Mouse (Mus musculus) C2C12 (cell line): ENCODE measurements at regions not wholly inside any gene's neighbourhood (a gene's known extent, or its start where the extent isn't known, plus 50 kb on each side); places are given as distances from the start of the nearest gene placed in this dataset.
"Not testable (repeated sequence)": the region's sequence is repeated elsewhere in the genome, so short reads cannot be mapped to it uniquely, and the experiment has no call there.

ENCODE experiments used
- H3K27me3 ChIP-seq: one replicate; pipeline ENCODE4 v1.6.1; 2011; ENCODE audit not compliant: control insufficient read depth, insufficient read depth, insufficient read length
- H3K36me3 ChIP-seq: one replicate; pipeline ENCODE4 v1.6.1; 2011; ENCODE audit not compliant: control insufficient read depth, insufficient read depth
- H3K4me3 ChIP-seq: one replicate; pipeline ENCODE4 v1.5.1; 2011; ENCODE audit warnings: mild to moderate bottlenecking, control low read depth; ENCODE audit not compliant: poor library complexity, insufficient read depth, severe bottlenecking
- H3K79me2 ChIP-seq: one replicate; pipeline ENCODE4 v1.6.1; 2011; ENCODE audit not compliant: control insufficient read depth, insufficient read depth
- H3K79me3 ChIP-seq: one replicate; pipeline ENCODE4 v1.6.1; 2011; ENCODE audit warnings: low read depth, control low read depth
- H3ac ChIP-seq: one replicate; pipeline ENCODE3; 2011; ENCODE audit warnings: low read depth; ENCODE audit not compliant: control insufficient read depth, insufficient read length
- CEBPB ChIP-seq: IDR thresholded peaks from one replicate; pipeline ENCODE4 v1.6.1; 2011; ENCODE audit warnings: low read depth, mild to moderate bottlenecking, control low read depth, moderate library complexity
- CTCF ChIP-seq: IDR thresholded peaks from one replicate; pipeline ENCODE4 v1.5.1; 2011; ENCODE audit not compliant: control insufficient read depth, insufficient read depth, insufficient read length
- FOSL1 ChIP-seq: IDR thresholded peaks from one replicate; pipeline ENCODE4 v1.8.0; 2011; ENCODE audit warnings: mild to moderate bottlenecking, low read length; ENCODE audit not compliant: poor library complexity, insufficient read depth, severe bottlenecking
- MAX ChIP-seq: IDR thresholded peaks from one replicate; pipeline ENCODE4 v1.6.1; 2011; ENCODE audit warnings: mild to moderate bottlenecking, control low read depth
- MYOD1 ChIP-seq: IDR thresholded peaks from one replicate; pipeline ENCODE4 v1.6.1; 2011; ENCODE audit warnings: low read depth; ENCODE audit not compliant: control insufficient read depth, insufficient read length
- MYOG ChIP-seq: IDR thresholded peaks from one replicate; pipeline ENCODE4 v1.6.1; 2011; ENCODE audit not compliant: control insufficient read depth, insufficient read length; ENCODE audit errors: extremely low read depth
- USF1 ChIP-seq: IDR thresholded peaks from one replicate; pipeline ENCODE4 v1.6.1; 2011; ENCODE audit warnings: low read depth, mild to moderate bottlenecking, control low read depth, moderate library complexity

DNA sequence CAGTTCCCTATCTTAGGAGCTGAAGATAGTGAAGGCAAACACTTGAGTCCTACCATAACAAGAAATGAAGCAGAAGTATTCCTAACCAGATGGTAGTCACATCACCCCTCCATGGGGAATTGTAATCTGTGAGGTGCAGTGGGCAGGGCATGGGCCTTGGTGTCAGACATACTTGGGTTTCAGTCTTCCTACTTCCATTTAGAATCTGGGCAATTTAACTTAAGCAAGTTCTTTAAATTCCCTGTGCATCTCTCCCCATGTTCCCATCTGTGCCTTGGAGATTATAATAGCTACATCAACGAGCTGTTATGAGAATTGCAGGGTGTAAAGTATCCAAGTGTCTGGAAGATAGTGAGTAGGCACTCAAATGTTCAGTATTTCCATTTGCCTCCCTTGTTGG is 149.9 kb upstream of the Nwd2 start:
- H3K27me3 ChIP-seq = no peaks in the 10 kb centered on the region
- no peaks in the 10 kb centered on the region for H3K79me3 ChIP-seq
- TF ChIP-seq USF1 (no peak), FOSL1 (no peak), MYOG (no peak), MAX (no peak), CEBPB (no peak), CTCF (no peak), MYOD1 (no peak)
- H3K4me3 ChIP-seq = no peak overlapping the region
- no peaks in the 10 kb centered on the region for H3K36me3 ChIP-seq
- H3ac ChIP-seq = no peak overlapping the region
- no peaks in the 10 kb centered on the region for H3K79me2 ChIP-seq

- TF ChIP-seq FOSL1 = no peak
- no peak for TF ChIP-seq CEBPB
- TF ChIP-seq MYOG = no peak
- no peak for TF ChIP-seq CTCF
- no peak for TF ChIP-seq MAX
- TF ChIP-seq MYOD1 = no peak
- TF ChIP-seq USF1 = no peak
Observed at GRCm38 (mm10) chr5:63503056-63503845, 145.7 kb upstream of the Nwd2 start.

DNA sequence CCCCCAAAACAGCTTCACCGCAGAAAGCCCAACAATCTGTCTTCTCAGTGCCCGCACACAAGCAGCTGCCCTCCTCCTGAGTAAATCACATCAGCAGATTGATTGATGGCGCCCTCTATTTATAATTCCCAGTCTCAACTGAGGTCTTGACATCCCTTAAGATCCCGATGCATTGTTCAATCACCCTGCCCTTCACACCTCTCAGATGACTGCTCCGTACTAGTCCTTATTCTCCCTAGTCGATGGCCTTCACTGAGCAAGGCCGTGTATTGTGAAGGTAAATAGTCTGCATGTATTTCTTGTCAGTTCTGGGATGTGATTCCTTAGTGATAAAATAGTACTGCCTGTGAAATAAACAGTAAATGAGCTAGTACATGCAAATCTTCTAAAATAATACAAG is 114.7 kb upstream of the Nwd2 start:
- no peak for TF ChIP-seq USF1
- no peak for TF ChIP-seq MYOG
- TF ChIP-seq MYOD1 = no peak
- TF ChIP-seq CEBPB = no peak
- no peak for TF ChIP-seq MAX
- no peak for TF ChIP-seq FOSL1
- Histone ChIP-seq H3K27me3 (no peaks in the 10 kb centered on the region), H3K79me2 (no peaks in the 10 kb centered on the region), H3ac (no peak overlapping the region), H3K36me3 (no peaks in the 10 kb centered on the region), H3K79me3 (no peaks in the 10 kb centered on the region), H3K4me3 (no peak overlapping the region)

More at GRCm38 (mm10) chr5:63503056-63503845, 145.7 kb upstream of the Nwd2 start:
- no peaks in the 10 kb centered on the region for H3K79me2 ChIP-seq
- no peaks in the 10 kb centered on the region for H3K36me3 ChIP-seq
- no peak overlapping the region for H3ac ChIP-seq
- no peak overlapping the region for H3K4me3 ChIP-seq
- H3K79me3 ChIP-seq = no peaks in the 10 kb centered on the region
- no peaks in the 10 kb centered on the region for H3K27me3 ChIP-seq

DNA sequence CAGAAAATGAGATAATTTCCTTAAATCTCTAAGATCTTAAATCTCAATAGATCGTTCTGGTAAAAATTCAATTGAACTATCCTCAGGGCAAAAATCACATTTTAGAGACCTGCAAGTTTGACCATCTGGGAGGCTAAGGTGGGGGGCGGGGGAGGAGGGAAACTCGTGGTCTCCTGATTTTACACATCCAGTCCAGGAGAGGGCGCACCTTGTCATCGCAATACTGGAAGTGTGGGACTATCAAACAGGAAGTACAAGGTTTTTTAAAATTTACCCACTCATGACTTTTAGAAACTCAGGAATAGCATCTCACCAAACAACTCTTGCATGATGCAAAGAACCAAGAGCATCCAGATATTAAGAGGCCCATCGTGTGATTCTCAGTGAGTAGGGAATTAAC is 108.4 kb upstream of the Nwd2 start:
- TF ChIP-seq CTCF = no peak
- no peak for TF ChIP-seq MAX
- no peak for TF ChIP-seq MYOD1
- TF ChIP-seq MYOG = no peak
- TF ChIP-seq FOSL1 = no peak
- no peak for TF ChIP-seq CEBPB
- TF ChIP-seq USF1 = no peak
- Histone ChIP-seq H3K79me3 (no peaks in the 10 kb centered on the region), H3K36me3 (no peaks in the 10 kb centered on the region), H3K4me3 (no peak overlapping the region), H3K79me2 (no peaks in the 10 kb centered on the region), H3ac (no peak overlapping the region), H3K27me3 (no peaks in the 10 kb centered on the region)

GRCm38 (mm10) chr5:63545482-63545881 is 103.4 kb upstream of the Nwd2 start:
- no peak overlapping the region for H3K4me3 ChIP-seq
- H3K27me3 ChIP-seq = no peaks in the 10 kb centered on the region
- no peaks in the 10 kb centered on the region for H3K79me3 ChIP-seq
- no peaks in the 10 kb centered on the region for H3K36me3 ChIP-seq
- TF ChIP-seq FOSL1 (peak; percentile 37), USF1 (no peak), MAX (peak; percentile 58), MYOG (no peak), CTCF (no peak), MYOD1 (no peak), CEBPB (no peak)
- no peaks in the 10 kb centered on the region for H3K79me2 ChIP-seq
- no peak overlapping the region for H3ac ChIP-seq

DNA sequence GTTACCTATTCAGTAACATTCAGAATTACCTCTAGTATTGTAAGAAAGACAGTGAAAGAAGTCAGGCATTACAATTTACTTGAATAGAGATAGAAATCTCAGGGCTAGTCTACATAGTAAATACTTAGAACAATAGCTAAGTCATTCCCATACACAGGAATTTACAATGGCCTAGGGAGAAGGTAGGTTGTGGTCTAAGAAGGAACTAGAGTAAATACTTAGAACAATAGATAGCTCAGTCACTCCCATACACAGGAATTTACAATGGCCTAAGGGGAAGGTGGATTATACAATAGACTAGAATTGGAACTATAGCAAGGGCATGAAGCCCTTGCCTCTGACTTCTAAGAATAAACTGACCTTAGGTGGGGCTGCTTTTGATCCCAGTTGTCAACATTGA is 83.0 kb upstream of the Nwd2 start:
- not testable (repeated sequence) for H3K27me3 ChIP-seq, H3K36me3 ChIP-seq, H3K79me2 ChIP-seq, H3K4me3 ChIP-seq, H3ac ChIP-seq, H3K79me3 ChIP-seq
